In genomic region chr3:21553159-21553758, GRCm38 (mm10) we compare ENCODE assay signal across 9 mouse cellular contexts.
DNase-seq lines count a peak whose midpoint lies in the region; ATAC-seq lines count a peak whose summit lies in the region.
"Had no signal": no experiment of that assay in that cellular context is flagged by ENCODE, and none has a peak within 500 bp of the region (broad histone marks: within the 10 kb centered on the region; RNA-seq: fewer than 3 reads in every experiment).

No protein-coding gene starts in this region.

- H3K4me3 ChIP-seq in neural tube, embryonic 11.5 days (ENCODE audit: low read depth, low read length), result no peak overlapping the region
- H3K4me3 ChIP-seq in hindbrain, embryonic 13.5 days, result no peak overlapping the region
- no peak overlapping the region for H3K4me3 ChIP-seq in stomach, embryonic 15.5 days (replicated peaks)

- no peaks in the 10 kb centered on the region for H3K36me3 ChIP-seq in neural tube, embryonic 11.5 days (ENCODE audit: control insufficient read depth, insufficient read depth, low read length)
- no peaks in the 10 kb centered on the region for H3K36me3 ChIP-seq in hindbrain, embryonic 13.5 days
- no peaks in the 10 kb centered on the region for H3K36me3 ChIP-seq in stomach, embryonic 15.5 days

- 45% methylated on average over 3 of the region's 3 CpGs for WGBS in neural tube, embryonic 11.5 days
- 25% methylated on average over 3 of the region's 3 CpGs for WGBS in hindbrain, embryonic 13.5 days
- 46% methylated on average over 3 of the region's 3 CpGs for WGBS in stomach, embryonic 15.5 days

- H3K27ac ChIP-seq in neural tube, embryonic 11.5 days (ENCODE audit: low read depth, low read length), result no peak overlapping the region
- peak overlapping the region; percentile 78 for H3K27ac ChIP-seq in hindbrain, embryonic 13.5 days
- H3K27ac ChIP-seq in stomach, embryonic 15.5 days, result no peak overlapping the region

- no peaks in the 10 kb centered on the region for H3K9me3 ChIP-seq in neural tube, embryonic 11.5 days (ENCODE audit: control insufficient read depth, low read length)
- H3K9me3 ChIP-seq in hindbrain, embryonic 13.5 days, result no peaks in the 10 kb centered on the region
- no peaks in the 10 kb centered on the region for H3K9me3 ChIP-seq in stomach, embryonic 15.5 days

- no peak overlapping the region for H3K9ac ChIP-seq in neural tube, embryonic 11.5 days (ENCODE audit: low read length)
- no peak overlapping the region for H3K9ac ChIP-seq in hindbrain, embryonic 13.5 days
- H3K9ac ChIP-seq in stomach, embryonic 15.5 days, result no peak overlapping the region

- peak; percentile 63 for ATAC-seq in neural tube, embryonic 11.5 days (ENCODE audit: insufficient read depth, low FRiP score, low TSS enrichment)
- peak; percentile 82 for ATAC-seq in hindbrain, embryonic 13.5 days (ENCODE audit: low FRiP score)
- ATAC-seq in stomach, embryonic 15.5 days (ENCODE audit: insufficient read depth, low FRiP score, low read depth), result peak; percentile 39; the same call in 1 of the 2 replicates

- H3K27me3 ChIP-seq in neural tube, embryonic 11.5 days (ENCODE audit: control insufficient read depth, insufficient read depth, low read length), result no peaks in the 10 kb centered on the region
- H3K27me3 ChIP-seq in hindbrain, embryonic 13.5 days, result no peaks in the 10 kb centered on the region
- no peaks in the 10 kb centered on the region for H3K27me3 ChIP-seq in stomach, embryonic 15.5 days (replicated peaks)

- H3K4me1 ChIP-seq in neural tube, embryonic 11.5 days (ENCODE audit: control insufficient read depth, insufficient read depth, low read length), result no peaks in the 10 kb centered on the region
- peaks cover 24% of the 10 kb centered on the region for H3K4me1 ChIP-seq in hindbrain, embryonic 13.5 days (replicated peaks)
- no peaks in the 10 kb centered on the region; the same call in 1 of the 2 replicates for H3K4me1 ChIP-seq in stomach, embryonic 15.5 days

- intact Hi-C loops in left cerebral cortex, postnatal 14 days (cut with DNase I), result no loop called here

- DNase-seq in neural tube, embryonic 11.5 days (ENCODE audit: low spot score), result no peak
- no peak for DNase-seq in neural tube, embryonic 10.5 days (ENCODE audit: extremely low spot score, low spot score)
- peak; percentile 54 to 73 for DNase-seq in left cerebral cortex, postnatal 14 days (ENCODE audit: low spot score in 2 of 2)
- DNase-seq in urinary bladder, postnatal 36 days (ENCODE audit: low spot score in 2 of 2), result no peak
- DNase-seq in urinary bladder, postnatal 25 days (ENCODE audit: low spot score), result no peak
- DNase-seq in cerebellum, adult 9-10 months, result no peak
- DNase-seq: heart, postnatal 4 days had no signal

- H3K4me2 ChIP-seq in neural tube, embryonic 11.5 days (ENCODE audit: low read depth), result no peak overlapping the region
- 0 out of 2 replicates have a peak overlapping the region, but pooled peaks have one; percentile 2 for H3K4me2 ChIP-seq in hindbrain, embryonic 13.5 days
- H3K4me2 ChIP-seq in stomach, embryonic 15.5 days, result no peak overlapping the region

Comparison
In these comparisons a context has a peak if more than half of its experiments do, and no peak if none do; other contexts are left out.
1. DNase-seq: peak in left cerebral cortex, postnatal 14 days (2 of 2); none in neural tube, embryonic 11.5 days (single experiment), neural tube, embryonic 10.5 days (single experiment), urinary bladder, postnatal 36 days (0 of 2), urinary bladder, postnatal 25 days (single experiment) and cerebellum, adult 9-10 months (single experiment).
2. Peak in every context shown above with its lines, with median percentiles within 50 percentile points of each other: ATAC-seq.